Mouse (Mus musculus): Measurements from ENCODE around the gene Dennd5a. TPM values are rescaled to one million over a fixed set of nuclear protein-coding genes. Genes with fewer than 3 reads are reported as not detected.

Dennd5a gene
- polyA plus RNA-seq, 1 experiment from 2014 or later, result 27.3 TPM

Other genes starting within 250 kb of the Dennd5a start
- gene BC051019, start 236.6 kb downstream of the Dennd5a start, polyA plus RNA-seq (2015; fragmentation: Nextera tagmentation; extraction: Ambion mirVana), result 0.23 and 0.45 TPM in 2 replicates
- gene Ascl3, start 228.7 kb downstream of the Dennd5a start, polyA plus RNA-seq (2015; fragmentation: Nextera tagmentation; extraction: Ambion mirVana), result 0.21 TPM in 1 of 2 replicates, not detected in the other
- gene Tmem9b, start 207.6 kb downstream of the Dennd5a start, polyA plus RNA-seq (2015; fragmentation: Nextera tagmentation; extraction: Ambion mirVana), result 78.6 and 84.0 TPM in 2 replicates
- gene Nrip3, start 178.4 kb downstream of the Dennd5a start, polyA plus RNA-seq (2015; fragmentation: Nextera tagmentation; extraction: Ambion mirVana), result 0.87 and 1.2 TPM in 2 replicates
- 1.8 and 1.9 TPM in 2 replicates for gene Scube2, start 94.8 kb downstream of the Dennd5a start, polyA plus RNA-seq (2015; fragmentation: Nextera tagmentation; extraction: Ambion mirVana)
- 67.5 and 73.8 TPM in 2 replicates for gene Tmem41b, start 26.5 kb upstream of the Dennd5a start, polyA plus RNA-seq (2015; fragmentation: Nextera tagmentation; extraction: Ambion mirVana)
- gene Ipo7, start 57.8 kb upstream of the Dennd5a start, polyA plus RNA-seq (2015; fragmentation: Nextera tagmentation; extraction: Ambion mirVana), result 49.4 and 49.5 TPM in 2 replicates
- 15.0 and 15.9 TPM in 2 replicates for gene Zfp143, start 100.7 kb upstream of the Dennd5a start, polyA plus RNA-seq (2015; fragmentation: Nextera tagmentation; extraction: Ambion mirVana)
- 17.9 and 18.9 TPM in 2 replicates for gene Wee1, start 161.6 kb upstream of the Dennd5a start, polyA plus RNA-seq (2015; fragmentation: Nextera tagmentation; extraction: Ambion mirVana)